Mouse (Mus musculus): ENCODE measurements at regions not wholly inside any gene's neighbourhood (a gene's known extent, or its start where the extent isn't known, plus 50 kb on each side); places are given as distances from the start of the nearest gene placed in this dataset.

DNA sequence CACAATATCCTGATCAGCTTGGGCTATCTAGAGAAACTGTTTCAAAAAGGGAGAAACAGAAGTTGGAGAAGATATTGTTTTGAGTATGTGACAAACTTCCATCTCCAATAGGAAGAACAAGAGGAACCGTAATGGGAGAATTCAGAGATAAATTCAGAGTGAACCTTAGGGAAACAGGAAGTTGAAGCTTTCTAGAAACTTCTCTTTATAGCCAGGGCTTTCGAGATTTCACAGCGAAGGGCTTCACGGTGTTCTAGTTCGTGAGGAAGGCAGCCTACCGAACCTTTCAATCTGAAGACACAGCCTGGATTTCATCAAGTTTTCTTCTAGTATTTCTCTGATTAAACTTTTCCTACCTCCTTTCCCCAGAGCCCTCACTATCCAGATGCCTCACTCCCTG is 201.9 kb upstream of the Amigo2 start:
- H3K4me3 ChIP-seq = no peak overlapping the region
- no peaks in the 10 kb centered on the region for H3K9me3 ChIP-seq
- no peaks in the 10 kb centered on the region for H3K27me3 ChIP-seq
- no peak overlapping the region for H3K27ac ChIP-seq (replicated peaks)
- ATAC-seq (ENCODE audit: low read depth) = no peak
- H3K4me1 ChIP-seq (replicated peaks) = peaks cover 6% of the 10 kb centered on the region; the same call in 1 of the 2 replicates
- no peaks in the 10 kb centered on the region for H3K36me3 ChIP-seq
- WGBS = 91% methylated on average over 6 of the region's 6 CpGs
- H3K9ac ChIP-seq = no peak overlapping the region
- no peak overlapping the region for H3K4me2 ChIP-seq

DNA sequence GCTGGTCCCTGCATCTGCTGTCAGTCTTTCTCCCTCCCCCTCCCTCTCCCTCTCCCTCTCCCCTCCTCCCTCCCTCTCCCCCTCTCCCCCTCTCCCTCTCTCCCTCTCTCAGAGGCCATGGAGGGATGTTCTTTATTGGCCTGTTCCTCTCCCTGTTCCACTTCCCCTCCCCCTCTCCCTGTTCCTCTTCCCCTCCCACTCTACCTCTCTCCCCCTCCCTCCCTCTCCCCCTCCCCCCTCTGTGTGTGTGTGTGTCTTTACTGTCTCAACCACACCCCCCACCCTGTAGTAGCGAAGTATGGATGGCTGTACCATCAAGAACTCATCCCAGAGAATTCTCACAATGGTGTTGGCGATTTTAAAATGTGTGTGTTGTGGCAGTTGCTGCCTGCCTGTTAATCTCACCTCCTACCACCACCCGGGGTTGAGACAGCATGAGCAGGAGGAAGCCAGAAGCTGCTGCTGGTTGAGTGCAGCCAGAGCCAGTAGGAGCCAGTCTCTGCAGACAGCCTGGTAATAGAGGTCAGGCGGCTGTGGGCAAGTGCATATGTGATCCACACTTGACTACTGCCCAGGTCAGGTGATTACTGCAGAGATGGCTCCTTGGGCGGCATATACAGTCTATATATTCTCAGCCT is 201.3 kb upstream of the Amigo2 start:
- WGBS = 72% methylated on average over 5 of the region's 5 CpGs
- Histone ChIP-seq H3K36me3 (no peaks in the 10 kb centered on the region), H3K27me3 (no peaks in the 10 kb centered on the region), H3K4me3 (no peak overlapping the region), H3K9ac (no peak overlapping the region), H3K4me2 (no peak overlapping the region), H3K9me3 (no peaks in the 10 kb centered on the region), H3K4me1 (replicated peaks) (peaks cover 6% of the 10 kb centered on the region; the same call in 1 of the 2 replicates), H3K27ac (replicated peaks) (no peak overlapping the region)
- ATAC-seq (ENCODE audit: low read depth) = no peak

DNA sequence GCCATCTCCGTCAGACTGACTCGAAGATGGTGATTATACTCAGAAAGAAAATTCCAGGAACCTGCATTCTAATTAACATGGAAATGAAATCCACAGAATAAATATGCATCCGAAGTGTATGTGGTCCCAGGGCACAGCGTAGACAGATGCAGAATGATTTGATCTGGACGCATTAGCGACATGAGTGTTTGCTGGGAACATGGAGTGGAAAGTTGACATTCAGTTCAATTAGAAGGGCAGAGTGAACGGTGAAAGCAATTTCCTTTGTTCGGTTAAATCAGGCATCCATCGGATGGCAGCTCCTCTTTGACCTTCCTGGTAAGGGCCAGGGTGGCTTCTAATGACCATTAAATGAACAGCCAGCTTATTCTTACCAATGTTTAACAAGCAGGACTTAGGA is 199.1 kb upstream of the Amigo2 start:
- H3K9me3 ChIP-seq = no peaks in the 10 kb centered on the region
- no peaks in the 10 kb centered on the region for H3K36me3 ChIP-seq
- H3K9ac ChIP-seq = no peak overlapping the region
- no peak overlapping the region for H3K27ac ChIP-seq (replicated peaks)
- no peaks in the 10 kb centered on the region for H3K27me3 ChIP-seq
- H3K4me1 ChIP-seq (replicated peaks) = peaks cover 6% of the 10 kb centered on the region; the same call in 1 of the 2 replicates
- H3K4me3 ChIP-seq = no peak overlapping the region
- no peak overlapping the region for H3K4me2 ChIP-seq
- 54% methylated on average over 9 of the region's 9 CpGs for WGBS
- no peak for ATAC-seq (ENCODE audit: low read depth)

DNA sequence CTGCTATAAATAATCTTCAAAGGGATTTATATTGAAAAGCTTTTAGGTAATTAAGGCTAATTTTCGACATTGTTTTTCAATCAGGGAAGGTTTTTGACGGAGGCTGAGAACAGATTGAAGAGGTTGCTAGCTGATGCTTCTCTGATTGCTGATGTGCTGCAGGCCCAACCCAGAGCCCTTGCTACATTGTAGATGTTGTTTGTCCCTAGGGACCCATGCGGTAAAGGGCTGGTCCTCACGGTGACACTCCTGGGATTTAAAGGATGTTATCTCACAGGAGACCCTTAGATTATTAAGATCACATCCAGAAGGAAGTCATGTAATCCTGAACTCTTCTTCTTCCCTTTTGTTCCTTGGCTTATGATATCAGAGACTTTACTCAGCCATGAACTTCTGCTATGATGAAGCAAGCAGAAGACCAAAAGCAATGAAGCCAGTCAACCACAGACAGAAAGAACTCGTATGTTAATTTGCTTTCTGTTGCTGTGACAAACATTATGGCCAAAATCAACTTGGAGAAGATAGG is 191.2 kb upstream of the Amigo2 start:
- no peaks in the 10 kb centered on the region for H3K27me3 ChIP-seq
- 88% methylated on average over 5 of the region's 5 CpGs for WGBS

More for the DNA sequence above, 191.2 kb upstream of the Amigo2 start:
- Histone ChIP-seq H3K27ac (replicated peaks) (no peak overlapping the region), H3K4me1 (replicated peaks) (no peaks in the 10 kb centered on the region), H3K9me3 (no peaks in the 10 kb centered on the region; the same call in 1 of the 2 replicates), H3K4me3 (no peak overlapping the region), H3K4me2 (no peak overlapping the region), H3K9ac (no peak overlapping the region), H3K36me3 (no peaks in the 10 kb centered on the region)
- no peak for ATAC-seq (ENCODE audit: low read depth)

Measured in neural tube, embryonic 13.5 days (tissue).